Mouse (Mus musculus) liver, adult 2 months (tissue): ENCODE results near the gene Zfp119b. TPM values are rescaled to one million over a fixed set of nuclear protein-coding genes. Genes with fewer than 3 reads are reported as not detected.
"Not testable (repeated sequence)": the region's sequence is repeated elsewhere in the genome, so short reads cannot be mapped to it uniquely, and the experiment has no call there.

ENCODE experiments used
- DNase-seq: peaks from one replicate; pipeline ENCODE4 v3.0.0-alpha.2; 2011; ENCODE audit warnings: low read depth, low spot score; ENCODE audit errors: extremely low read depth
- H3K27ac ChIP-seq: fragments of 200-500 bp; replicated peaks from 2 replicates; pipeline ENCODE4 v1.5.1; 2012; ENCODE audit warnings: low read depth, mild to moderate bottlenecking, control low read depth, inconsistent platforms, low read length; ENCODE audit not compliant: insufficient read depth
- H3K27me3 ChIP-seq: fragments of 200-500 bp; 2 replicates; pipeline ENCODE4 v1.6.1; 2012; ENCODE audit warnings: mild to moderate bottlenecking, moderate library complexity, low read length, inconsistent platforms; ENCODE audit not compliant: control insufficient read depth, insufficient read depth
- H3K36me3 ChIP-seq: fragments of 200-500 bp; 2 replicates; pipeline ENCODE4 v1.6.1; 2012; ENCODE audit warnings: low read length, inconsistent platforms; ENCODE audit not compliant: control insufficient read depth, insufficient read depth
- H3K4me1 ChIP-seq: fragments of 200-500 bp; 2 replicates; pipeline ENCODE4 v1.6.1; 2011; ENCODE audit warnings: low read length; ENCODE audit not compliant: control insufficient read depth, insufficient read depth
- H3K4me3 ChIP-seq: fragments of 200-500 bp; 2 replicates; pipeline ENCODE4 v1.5.1; 2011; ENCODE audit warnings: low read depth, mild to moderate bottlenecking, control low read depth, low read length, moderate library complexity; ENCODE audit not compliant: insufficient read depth
- H3K79me2 ChIP-seq: fragments of 200-500 bp; 2 replicates; pipeline ENCODE4 v1.6.1; 2012; ENCODE audit warnings: inconsistent platforms, mild to moderate bottlenecking, low read length, moderate library complexity; ENCODE audit not compliant: control insufficient read depth, insufficient read depth
- H3K9ac ChIP-seq: fragments of 200-500 bp; 2 replicates; pipeline ENCODE4 v1.6.1; 2012; ENCODE audit warnings: low read depth, mild to moderate bottlenecking, control low read depth, inconsistent platforms, low read length
- CTCF ChIP-seq: fragments of 200-500 bp; IDR thresholded peaks from 2 replicates; pipeline ENCODE4 v1.5.1; 2011; ENCODE audit warnings: low read depth, low read length, control low read depth
- POLR2A ChIP-seq: fragments of 200-500 bp; IDR thresholded peaks from 2 replicates; pipeline ENCODE4 v1.6.1; 2011; ENCODE audit warnings: low read length, control low read depth; ENCODE audit not compliant: insufficient read depth; ENCODE audit errors: extremely low read depth
- WGBS: fragments of 180-500 bp; shearing (Covaris S2); methylation state at CpG from one replicate; pipeline ENCODE4 v1.1.7; 2018; 5-methylcytosine and 5-hydroxymethylcytosine counted together
- polyA plus RNA-seq: library from polyadenylated mRNA; depleted of rRNA; stranded (reverse); fragments of >200 nt; gene quantifications from 2 replicates; pipeline ENCODE4 v1.2.3, GENCODE M21; 2012
- total RNA-seq: library from RNA; depleted of rRNA; stranded (reverse); fragments of >200 nt; gene quantifications from 2 replicates; pipeline ENCODE4 v1.2.3, GENCODE M21; 2014

Gene Zfp119b
- total and polyA plus RNA-seq, 2 experiments = 0.26 to 4.3 TPM

GRCm38 (mm10) chr17:55950601-55951000, 1.3 kb upstream of the Zfp119b start:
- Histone ChIP-seq H3K9ac (no peak overlapping the region), H3K36me3 (no peaks in the 10 kb centered on the region), H3K79me2 (no peaks in the 10 kb centered on the region), H3K4me3 (no peak overlapping the region), H3K27ac (no peak overlapping the region), H3K27me3 (no peaks in the 10 kb centered on the region), H3K4me1 (no peaks in the 10 kb centered on the region)
- DNase-seq = no peak
- WGBS = 78% methylated on average over 9 of the region's 9 CpGs
- TF ChIP-seq POLR2A = no peak
- TF ChIP-seq CTCF = no peak

GRCm38 (mm10) chr17:55948647-55949046, 653 bp downstream of the Zfp119b start:
- no peaks in the 10 kb centered on the region for H3K27me3 ChIP-seq
- DNase-seq = no peak
- peaks cover 1% of the 10 kb centered on the region; the same call in 1 of the 2 replicates for H3K4me1 ChIP-seq
- no peaks in the 10 kb centered on the region; the same call in 1 of the 2 replicates for H3K79me2 ChIP-seq
- no peak overlapping the region for H3K9ac ChIP-seq
- no peak overlapping the region for H3K27ac ChIP-seq
- H3K4me3 ChIP-seq = no peak overlapping the region
- no peaks in the 10 kb centered on the region for H3K36me3 ChIP-seq
- no peak for TF ChIP-seq CTCF
- no peak for TF ChIP-seq POLR2A
- WGBS = 93% methylated on average over 4 of the region's 4 CpGs

GRCm38 (mm10) chr17:55945696-55946095, 3.6 kb downstream of the Zfp119b start:
- TF ChIP-seq CTCF = no peak
- TF ChIP-seq POLR2A = no peak
- Histone ChIP-seq H3K9ac (peak overlapping the region; percentile 44), H3K27me3 (no peaks in the 10 kb centered on the region), H3K4me3 (peak overlapping the region; percentile 57; the same call in 1 of the 2 replicates), H3K4me1 (peaks cover 1% of the 10 kb centered on the region; the same call in 1 of the 2 replicates), H3K36me3 (peaks cover 9% of the 10 kb centered on the region), H3K79me2 (no peaks in the 10 kb centered on the region; the same call in 1 of the 2 replicates), H3K27ac (peak overlapping the region; percentile 43)
- WGBS = 10% methylated on average over 5 of the region's 5 CpGs
- DNase-seq = peak; percentile 35

- peak overlapping the region; percentile 81 for H3K27ac ChIP-seq
- peaks cover 11% of the 10 kb centered on the region for H3K36me3 ChIP-seq
- H3K79me2 ChIP-seq, H3K4me1 ChIP-seq, H3K27me3 ChIP-seq: not testable (repeated sequence)
- H3K4me3 ChIP-seq = peak overlapping the region; percentile 57
- DNase-seq = peak; percentile 83
- peak overlapping the region; percentile 79 for H3K9ac ChIP-seq
- peak; percentile 80 for TF ChIP-seq POLR2A
- under 1% methylated on average over 56 of the region's 56 CpGs for WGBS
These were observed 4.2 kb downstream of the Zfp119b start for GRCm38 (mm10) chr17:55944866-55945682.

GRCm38 (mm10) chr17:55944387-55944865, 4.9 kb downstream of the Zfp119b start:
- Histone ChIP-seq H3K9ac (peak overlapping the region; percentile 67), H3K27ac (peak overlapping the region; percentile 74), H3K36me3 (peaks cover 14% of the 10 kb centered on the region), H3K4me3 (peak overlapping the region; percentile 57)
- peak; percentile 17 for DNase-seq
- H3K4me1 ChIP-seq, H3K27me3 ChIP-seq, H3K79me2 ChIP-seq: not testable (repeated sequence)
- 25% methylated on average over 10 of the region's 10 CpGs for WGBS

GRCm38 (mm10) chr17:55933191-55933590, 16.1 kb downstream of the Zfp119b start:
- TF ChIP-seq POLR2A = no peak
- no peak for TF ChIP-seq CTCF
- H3K4me1 ChIP-seq = no peaks in the 10 kb centered on the region
- H3K9ac ChIP-seq = no peak overlapping the region
- H3K27me3 ChIP-seq = no peaks in the 10 kb centered on the region
- no peak for DNase-seq
- 96% methylated on average over 15 of the region's 15 CpGs for WGBS
- H3K36me3 ChIP-seq = 0 out of 2 replicates have a peak, but pooled peaks cover 2% of the 10 kb centered on the region
- H3K4me3 ChIP-seq = no peak overlapping the region
- H3K79me2 ChIP-seq = no peaks in the 10 kb centered on the region
- H3K27ac ChIP-seq = no peak overlapping the region
